Mouse (Mus musculus) thymus, adult 2 months (tissue): ENCODE measurements around the gene Eefsec. TPM values are rescaled to one million over a fixed set of nuclear protein-coding genes. Genes with fewer than 3 reads are reported as not detected.

ENCODE experiments used
- DNase-seq: peaks from one replicate; pipeline ENCODE4 v3.0.0; 2021
- H3K27ac ChIP-seq: fragments of 200-500 bp; 2 replicates; pipeline ENCODE4 v1.5.1; 2012; ENCODE audit warnings: low read length, control low read depth; ENCODE audit not compliant: control insufficient read depth, insufficient read depth
- H3K27me3 ChIP-seq: fragments of 200-500 bp; 2 replicates; pipeline ENCODE4 v1.6.1; 2012; ENCODE audit warnings: mild to moderate bottlenecking, low read length, moderate library complexity, mixed read lengths; ENCODE audit not compliant: control insufficient read depth, insufficient read depth
- H3K36me3 ChIP-seq: fragments of 200-500 bp; 2 replicates; pipeline ENCODE4 v1.6.1; 2012; ENCODE audit warnings: mild to moderate bottlenecking, low read length, moderate library complexity; ENCODE audit not compliant: control insufficient read depth, insufficient read depth
- H3K4me1 ChIP-seq: fragments of 200-500 bp; replicated peaks from 2 replicates; pipeline ENCODE4 v1.6.1; 2012; ENCODE audit warnings: low read length; ENCODE audit not compliant: control insufficient read depth, insufficient read depth
- H3K4me3 ChIP-seq: fragments of 200-500 bp; 2 replicates; pipeline ENCODE4 v1.5.1; 2012; ENCODE audit warnings: mild to moderate bottlenecking, low read length, control low read depth, moderate library complexity; ENCODE audit not compliant: control insufficient read depth, insufficient read depth
- CTCF ChIP-seq: fragments of 200-500 bp; IDR thresholded peaks from 2 replicates; pipeline ENCODE4 v1.5.1; 2012; ENCODE audit warnings: mild to moderate bottlenecking, control low read depth, low read length, moderate library complexity, borderline replicate concordance; ENCODE audit not compliant: control insufficient read depth, poor library complexity, insufficient read depth; ENCODE audit errors: extremely low read depth
- POLR2A ChIP-seq: fragments of 200-500 bp; IDR thresholded peaks from 2 replicates; pipeline ENCODE4 v1.6.1; 2012; ENCODE audit warnings: mild to moderate bottlenecking, low read length, control low read depth, moderate library complexity; ENCODE audit not compliant: control insufficient read depth, poor library complexity, insufficient read depth; ENCODE audit errors: extremely low read depth
- WGBS: fragments of 180-500 bp; shearing (Covaris S2); methylation state at CpG from one replicate; pipeline ENCODE4 v1.1.7; 2018; 5-methylcytosine and 5-hydroxymethylcytosine counted together
- polyA plus RNA-seq: library from polyadenylated mRNA; depleted of rRNA; stranded (reverse); fragments of >200 nt; gene quantifications from 2 replicates; pipeline ENCODE4 v1.2.3, GENCODE M21; 2012

Eefsec gene
- polyA plus RNA-seq, 1 experiment = 79.5 TPM

GRCm38 (mm10) chr6:88352541-88352940 is 93.8 kb downstream of the Eefsec start:
- H3K36me3 ChIP-seq = peaks cover 15% of the 10 kb centered on the region; the same call in 1 of the 2 replicates
- H3K27me3 ChIP-seq = no peaks in the 10 kb centered on the region
- H3K4me1 ChIP-seq = no peaks in the 10 kb centered on the region
- DNase-seq = no peak
- TF ChIP-seq CTCF (no peak), POLR2A (no peak)
- WGBS = 96% methylated on average over 4 of the region's 4 CpGs
- H3K4me3 ChIP-seq = no peak overlapping the region
- no peak overlapping the region for H3K27ac ChIP-seq

- no peaks in the 10 kb centered on the region for H3K27me3 ChIP-seq
- no peak overlapping the region for H3K4me3 ChIP-seq
- WGBS = 97% methylated on average over 1 of the region's 1 CpGs
- H3K36me3 ChIP-seq = no peaks in the 10 kb centered on the region
- H3K4me1 ChIP-seq = no peaks in the 10 kb centered on the region
- TF ChIP-seq CTCF (no peak), POLR2A (no peak)
- no peak for DNase-seq
- H3K27ac ChIP-seq = no peak overlapping the region
Observed at GRCm38 (mm10) chr6:88346776-88347175, 99.6 kb downstream of the Eefsec start.

DNA sequence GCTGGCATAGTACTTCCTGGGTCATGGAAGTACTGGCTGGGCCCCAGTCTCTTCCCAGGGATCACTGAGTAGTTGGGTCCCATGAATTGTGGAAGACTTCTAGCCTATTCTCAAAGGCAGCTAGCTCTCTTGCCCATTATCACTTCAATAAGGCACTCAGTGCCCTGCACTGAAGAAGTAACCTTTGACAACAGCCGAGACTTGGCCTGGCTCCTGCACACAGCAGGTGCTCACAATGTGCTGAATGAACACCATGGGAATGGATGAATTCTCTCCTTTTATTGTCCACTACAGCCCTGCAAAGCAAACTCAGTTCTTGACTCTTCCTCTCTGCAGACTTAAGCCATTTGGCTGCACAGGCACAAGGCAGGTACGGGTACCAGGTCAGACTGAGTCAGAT is 101.0 kb downstream of the Eefsec start:
- no peaks in the 10 kb centered on the region for H3K4me1 ChIP-seq
- DNase-seq = no peak
- no peaks in the 10 kb centered on the region for H3K27me3 ChIP-seq
- no peak overlapping the region for H3K4me3 ChIP-seq
- H3K36me3 ChIP-seq = peaks cover 3% of the 10 kb centered on the region; the same call in 1 of the 2 replicates
- 90% methylated on average over 2 of the region's 2 CpGs for WGBS
- H3K27ac ChIP-seq = no peak overlapping the region
- TF ChIP-seq POLR2A = no peak
- TF ChIP-seq CTCF = no peak

- no peaks in the 10 kb centered on the region for H3K27me3 ChIP-seq
- DNase-seq = no peak
- H3K4me3 ChIP-seq = no peak overlapping the region
- no peak overlapping the region for H3K27ac ChIP-seq
- H3K4me1 ChIP-seq = no peaks in the 10 kb centered on the region
- peaks cover 3% of the 10 kb centered on the region; the same call in 1 of the 2 replicates for H3K36me3 ChIP-seq
- no peak for TF ChIP-seq CTCF
- TF ChIP-seq POLR2A = no peak
- 94% methylated on average over 7 of the region's 7 CpGs for WGBS
Observed at GRCm38 (mm10) chr6:88343485-88344450, 102.6 kb downstream of the Eefsec start.

- 97% methylated on average over 3 of the region's 3 CpGs for WGBS
- Histone ChIP-seq H3K27me3 (no peaks in the 10 kb centered on the region), H3K27ac (no peak overlapping the region)
Observed at GRCm38 (mm10) chr6:88342965-88343364, 103.4 kb downstream of the Eefsec start.

GRCm38 (mm10) chr6:88341182-88341581 is 105.2 kb downstream of the Eefsec start:
- H3K36me3 ChIP-seq = peaks cover 3% of the 10 kb centered on the region; the same call in 1 of the 2 replicates
- H3K27ac ChIP-seq = no peak overlapping the region
- no peaks in the 10 kb centered on the region for H3K4me1 ChIP-seq
- H3K4me3 ChIP-seq = no peak overlapping the region
- DNase-seq = no peak
- TF ChIP-seq POLR2A (no peak), CTCF (no peak)
- no peaks in the 10 kb centered on the region for H3K27me3 ChIP-seq
- WGBS = over 99% methylated on average over 3 of the region's 3 CpGs

More at GRCm38 (mm10) chr6:88342965-88343364, 103.4 kb downstream of the Eefsec start:
- H3K4me1 ChIP-seq = no peaks in the 10 kb centered on the region
- TF ChIP-seq POLR2A = no peak
- no peak for TF ChIP-seq CTCF
- no peak for DNase-seq
- H3K4me3 ChIP-seq = no peak overlapping the region
- peaks cover 3% of the 10 kb centered on the region; the same call in 1 of the 2 replicates for H3K36me3 ChIP-seq

DNA sequence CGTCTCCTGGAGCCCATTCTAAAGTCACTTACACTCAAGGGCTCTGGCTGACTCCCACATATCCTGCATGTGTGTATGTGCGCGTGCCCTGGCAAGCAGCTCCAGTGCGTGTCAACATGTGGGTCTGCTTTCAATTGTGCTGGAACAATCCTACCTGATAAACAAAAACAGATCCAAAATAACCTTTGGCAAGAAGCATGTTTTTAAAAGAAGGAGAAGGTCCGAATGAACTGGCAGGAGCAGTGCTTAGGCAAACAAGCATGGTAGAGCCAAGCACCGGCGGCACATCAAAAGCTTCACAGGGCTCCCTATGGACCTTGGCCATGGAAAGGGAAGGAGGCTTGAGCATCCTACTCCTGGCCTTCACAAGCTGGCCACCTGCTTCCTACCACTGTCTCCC is 105.6 kb downstream of the Eefsec start:
- Histone ChIP-seq H3K4me3 (no peak overlapping the region), H3K27me3 (no peaks in the 10 kb centered on the region), H3K27ac (no peak overlapping the region), H3K4me1 (no peaks in the 10 kb centered on the region), H3K36me3 (peaks cover 3% of the 10 kb centered on the region)
- no peak for TF ChIP-seq POLR2A
- no peak for TF ChIP-seq CTCF
- 96% methylated on average over 7 of the region's 7 CpGs for WGBS
- no peak for DNase-seq
